Mouse (Mus musculus) E14TG2a.4 (cell line): ENCODE measurements at regions not wholly inside any gene's neighbourhood (a gene's known extent, or its start where the extent isn't known, plus 50 kb on each side); places are given as distances from the start of the nearest gene placed in this dataset.

ENCODE experiments used
- CTCF ChIP-seq: conservative IDR thresholded peaks from 2 replicates; pipeline ENCODE4 v1.5.1; 2014; ENCODE audit warnings: low read length
- NANOG ChIP-seq: IDR thresholded peaks from 2 replicates; pipeline ENCODE4 v1.6.1; 2014; ENCODE audit warnings: borderline replicate concordance, low read length, mixed read lengths
- POU5F1 ChIP-seq: IDR thresholded peaks from 2 replicates; pipeline ENCODE4 v1.6.1; 2014; ENCODE audit warnings: low read length, borderline replicate concordance

- no peak for TF ChIP-seq CTCF
- no peak for TF ChIP-seq POU5F1
- no peak for TF ChIP-seq NANOG
Observed at GRCm38 (mm10) chr1:138344920-138345319, 71.4 kb downstream of the Atp6v1g3 start.
